Mouse (Mus musculus) cerebellum, adult 2 months (tissue): ENCODE measurements at regions not wholly inside any gene's neighbourhood (a gene's known extent, or its start where the extent isn't known, plus 50 kb on each side); places are given as distances from the start of the nearest gene placed in this dataset.

Experiments used
- CTCF ChIP-seq: fragments of 200-500 bp; IDR thresholded peaks from 2 replicates; pipeline ENCODE4 v1.5.1; 2011; ENCODE audit warnings: low read depth, mild to moderate bottlenecking, control low read depth, low read length, moderate library complexity, borderline replicate concordance; ENCODE audit not compliant: insufficient read depth
- POLR2A ChIP-seq: fragments of 200-500 bp; IDR thresholded peaks from 2 replicates; pipeline ENCODE4 v1.6.1; 2011; ENCODE audit warnings: low read length, control low read depth, borderline replicate concordance; ENCODE audit not compliant: insufficient read depth

DNA sequence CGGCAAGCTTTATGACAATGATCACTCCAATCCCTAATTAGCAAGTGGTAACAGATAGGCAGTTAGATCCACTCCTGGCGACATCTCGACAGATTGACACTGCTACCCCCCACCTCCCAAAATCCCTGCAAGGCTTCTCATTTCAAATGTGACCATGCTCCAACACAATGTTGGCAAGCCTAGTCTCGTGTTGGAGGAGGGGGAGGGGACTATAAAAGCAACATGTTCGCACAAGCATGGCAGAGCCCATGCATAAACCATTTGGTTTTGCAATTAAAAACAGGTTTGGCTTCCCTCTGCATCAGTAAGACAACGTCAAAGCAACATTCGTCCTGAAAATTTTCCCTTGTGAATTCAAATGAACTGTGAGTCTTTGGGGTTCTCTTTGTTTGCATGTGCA, 528.9 kb upstream of the 4930412O13Rik start:
- TF ChIP-seq CTCF: no peak
- no peak for TF ChIP-seq POLR2A
